Mouse (Mus musculus): Measurements from ENCODE around the gene Actl6b. TPM values are rescaled to one million over a fixed set of nuclear protein-coding genes. Genes with fewer than 3 reads are reported as not detected.

Actl6b gene
- polyA plus RNA-seq (2014; fragmentation: Illumina TruSeq; extraction: RNeasy Lipid Tissue Mini Kit (QIAGEN cat#74804)), result not detected

DNA sequence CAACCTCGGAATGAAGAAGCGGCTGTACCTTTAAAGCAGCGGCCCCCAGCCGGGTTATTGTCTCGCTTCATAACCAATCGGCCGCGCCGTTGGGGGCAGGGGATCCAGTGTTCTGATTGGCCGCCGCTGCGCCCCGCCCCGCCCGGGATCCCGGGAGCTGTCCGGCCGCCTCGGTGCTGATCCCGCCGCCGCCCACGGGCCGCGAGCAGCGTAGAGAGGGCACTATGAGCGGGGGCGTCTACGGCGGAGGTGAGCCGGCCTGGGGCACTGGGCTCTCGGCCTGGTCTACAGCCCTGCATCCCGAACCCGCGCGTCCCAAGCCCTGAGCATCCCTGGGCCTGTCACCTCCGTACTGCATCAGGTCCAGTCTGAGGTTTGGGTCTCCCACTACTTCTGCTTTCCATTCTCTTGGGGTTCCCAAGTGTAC is at the start of gene Actl6b:
Gene Actl6b, plus strand, starts transcription at position 107 of the 427 bp plus-strand sequence.

GRCm38 (mm10) chr5:137518436-137518835 is 34.9 kb upstream of the Actl6b start, which contains the start of gene Gigyf1:
Gigyf1 (plus strand) TSS chr5:137518548.

DNA sequence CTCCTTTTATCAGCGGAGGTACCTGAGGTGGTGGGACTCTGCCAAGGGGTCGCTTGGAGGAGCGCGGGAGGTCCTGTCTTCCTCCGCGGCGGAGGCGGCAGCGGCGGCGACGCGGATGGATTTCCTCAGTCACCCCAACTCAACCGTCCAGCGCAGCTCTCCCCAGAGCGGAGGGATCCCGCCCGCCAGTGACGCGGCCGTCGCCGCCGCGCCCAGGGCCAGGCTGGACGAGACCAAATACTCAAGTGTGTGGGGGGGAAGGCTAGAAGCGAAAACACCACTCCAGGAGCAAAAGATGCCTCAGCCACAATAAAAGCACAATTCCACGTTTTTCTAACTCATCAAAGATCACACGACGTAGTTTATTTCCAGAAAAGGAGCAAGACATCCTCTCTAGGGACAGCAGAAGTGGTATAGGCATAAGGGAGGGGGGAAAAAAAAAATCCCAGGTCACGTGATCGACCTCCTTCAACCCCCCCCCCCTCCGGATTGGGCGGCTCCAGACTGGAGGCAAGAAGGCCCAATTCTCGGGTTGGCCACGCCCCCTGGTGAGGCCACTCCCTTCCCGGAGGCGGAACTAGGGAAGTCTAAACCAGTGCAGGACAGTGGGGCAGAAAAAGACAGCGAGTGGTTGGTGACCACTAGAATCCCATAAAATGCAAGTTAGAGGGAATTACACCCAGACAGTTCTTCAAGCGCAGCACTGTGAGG is 20.0 kb upstream of the Actl6b start, which contains the start of the genes Epo and Gnb2:
Gene Epo, minus strand, starts transcription at position 126 of the 711 bp plus-strand sequence.
Gene Gnb2, minus strand, starts transcription at position 394 of the 711 bp plus-strand sequence.

DNA sequence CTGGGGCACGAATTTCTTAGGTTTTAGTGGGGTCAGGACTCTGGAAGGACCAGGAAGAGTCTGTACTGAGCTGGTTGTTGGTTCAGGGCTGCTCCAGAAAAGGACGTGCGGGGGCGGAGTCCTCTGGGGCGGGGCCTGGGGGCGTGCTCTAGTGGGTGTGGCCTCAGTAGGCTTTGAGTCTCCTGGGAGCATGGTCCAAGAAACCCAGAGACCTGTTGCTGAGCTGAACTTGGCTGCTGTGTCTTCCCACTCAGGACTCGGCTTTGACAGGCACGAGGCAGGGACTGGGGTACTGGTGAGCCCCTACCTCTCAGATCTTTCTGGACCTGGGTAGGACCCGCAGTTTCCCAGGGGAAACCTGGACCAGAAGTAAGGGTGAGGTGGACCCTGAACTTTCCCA is 16.3 kb downstream of the Actl6b start, which contains the start of gene Tfr2:
Gene Tfr2, plus strand, starts transcription at position 176 of the 400 bp plus-strand sequence.

DNA sequence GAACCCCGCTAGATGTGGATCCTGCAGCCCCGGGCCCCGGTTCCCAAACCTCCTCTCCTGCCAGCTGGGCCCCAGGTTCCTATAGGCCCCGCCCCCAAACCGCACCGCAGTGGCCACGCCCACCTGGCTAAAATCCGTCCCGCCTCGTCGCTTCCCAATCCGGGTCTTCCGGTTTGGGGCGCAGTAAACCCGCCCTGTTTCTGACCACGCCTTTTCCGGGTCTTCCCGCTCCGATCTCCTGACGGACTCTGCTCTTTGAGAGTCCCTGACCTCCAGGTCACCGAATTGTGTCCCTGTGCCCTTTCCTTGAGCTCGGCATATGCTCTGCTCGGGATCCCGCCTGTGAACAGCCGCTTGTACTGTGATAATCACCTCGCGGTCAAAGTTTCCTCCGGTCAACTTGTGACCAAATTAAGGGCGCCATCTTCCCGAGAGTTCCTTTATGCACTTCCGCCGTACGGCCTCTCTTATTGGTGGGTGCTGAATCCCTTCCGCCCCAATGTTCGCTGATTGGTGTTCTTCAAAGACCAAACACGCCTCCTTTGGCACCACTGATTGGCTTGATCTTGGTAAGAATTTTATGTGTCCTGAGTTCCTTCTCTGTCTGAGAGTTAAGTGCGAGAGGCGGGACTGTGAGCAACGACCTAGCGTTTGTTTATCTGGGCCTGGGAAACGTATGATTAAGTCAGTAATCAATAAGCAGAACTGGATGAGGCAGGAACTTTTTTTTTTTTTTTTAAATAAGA is 47.5 kb downstream of the Actl6b start, which contains the start of gene Mospd3:
Gene Mospd3, minus strand, starts transcription at position 440 of the 746 bp plus-strand sequence.

DNA sequence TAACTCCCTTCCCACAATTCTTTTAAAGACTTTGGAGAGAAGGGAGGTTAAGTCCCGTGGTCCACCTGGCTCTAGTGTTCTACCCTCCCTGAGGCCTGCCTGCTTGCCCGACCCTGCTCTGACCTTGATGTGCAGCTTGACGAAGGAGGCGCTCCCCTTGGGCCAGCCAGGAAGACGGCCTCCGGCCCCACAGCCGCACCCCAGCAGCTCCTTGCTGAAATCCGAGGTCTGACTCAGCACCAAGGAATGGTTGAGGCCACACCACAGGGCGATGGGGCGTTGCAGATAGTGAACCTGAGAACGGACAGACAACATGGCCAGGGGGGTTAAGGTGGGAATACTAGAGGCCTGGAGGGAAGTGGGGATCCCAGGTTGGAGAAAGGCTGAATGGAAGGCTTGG is 60.2 kb downstream of the Actl6b start, which contains the start of gene Pcolce:
Gene Pcolce, minus strand, starts transcription at position 235 of the 400 bp plus-strand sequence.

Other genes with a start within 250 kb of the Actl6b start
- 26.4 TPM for gene Srrt, start 245.8 kb upstream of the Actl6b start, polyA plus RNA-seq (2014; fragmentation: Illumina TruSeq; extraction: RNeasy Lipid Tissue Mini Kit (QIAGEN cat#74804))
- gene Trip6, start 239.1 kb upstream of the Actl6b start, polyA plus RNA-seq (2014; fragmentation: Illumina TruSeq; extraction: RNeasy Lipid Tissue Mini Kit (QIAGEN cat#74804)), result 0.20 TPM
- gene Slc12a9, start 219.9 kb upstream of the Actl6b start, polyA plus RNA-seq (2014; fragmentation: Illumina TruSeq; extraction: RNeasy Lipid Tissue Mini Kit (QIAGEN cat#74804)), result not detected
- 9.1 TPM for gene Ephb4, start 203.4 kb upstream of the Actl6b start, polyA plus RNA-seq (2014; fragmentation: Illumina TruSeq; extraction: RNeasy Lipid Tissue Mini Kit (QIAGEN cat#74804))
- not detected for gene Zan, start 76.5 kb upstream of the Actl6b start, polyA plus RNA-seq (2014; fragmentation: Illumina TruSeq; extraction: RNeasy Lipid Tissue Mini Kit (QIAGEN cat#74804))
- gene Pop7, start 51.0 kb upstream of the Actl6b start, polyA plus RNA-seq (2014; fragmentation: Illumina TruSeq; extraction: RNeasy Lipid Tissue Mini Kit (QIAGEN cat#74804)), result not detected
- 2.0 TPM for gene Gigyf1, start 35.0 kb upstream of the Actl6b start, polyA plus RNA-seq (2014; fragmentation: Illumina TruSeq; extraction: RNeasy Lipid Tissue Mini Kit (QIAGEN cat#74804))
- not detected for gene Epo, start 20.3 kb upstream of the Actl6b start, polyA plus RNA-seq (2014; fragmentation: Illumina TruSeq; extraction: RNeasy Lipid Tissue Mini Kit (QIAGEN cat#74804))
- gene Gnb2, start 20.0 kb upstream of the Actl6b start, polyA plus RNA-seq (2014; fragmentation: Illumina TruSeq; extraction: RNeasy Lipid Tissue Mini Kit (QIAGEN cat#74804)), result 0.46 TPM
- not detected for gene Tfr2, start 16.3 kb downstream of the Actl6b start, polyA plus RNA-seq (2014; fragmentation: Illumina TruSeq; extraction: RNeasy Lipid Tissue Mini Kit (QIAGEN cat#74804))
- gene Mospd3, start 47.5 kb downstream of the Actl6b start, polyA plus RNA-seq (2014; fragmentation: Illumina TruSeq; extraction: RNeasy Lipid Tissue Mini Kit (QIAGEN cat#74804)), result not detected
- 12.5 TPM for gene Pcolce, start 60.3 kb downstream of the Actl6b start, polyA plus RNA-seq (2014; fragmentation: Illumina TruSeq; extraction: RNeasy Lipid Tissue Mini Kit (QIAGEN cat#74804))
- not detected for gene Fbxo24, start 75.5 kb downstream of the Actl6b start, polyA plus RNA-seq (2014; fragmentation: Illumina TruSeq; extraction: RNeasy Lipid Tissue Mini Kit (QIAGEN cat#74804))
- gene Lrch4, start 75.6 kb downstream of the Actl6b start, polyA plus RNA-seq (2014; fragmentation: Illumina TruSeq; extraction: RNeasy Lipid Tissue Mini Kit (QIAGEN cat#74804)), result 0.37 TPM
- gene Gm20605, start 75.7 kb downstream of the Actl6b start, polyA plus RNA-seq (2014; fragmentation: Illumina TruSeq; extraction: RNeasy Lipid Tissue Mini Kit (QIAGEN cat#74804)), result not detected
- gene Sap25, start 87.8 kb downstream of the Actl6b start, polyA plus RNA-seq (2014; fragmentation: Illumina TruSeq; extraction: RNeasy Lipid Tissue Mini Kit (QIAGEN cat#74804)), result not detected
- not detected for gene Irs3, start 92.2 kb downstream of the Actl6b start, polyA plus RNA-seq (2014; fragmentation: Illumina TruSeq; extraction: RNeasy Lipid Tissue Mini Kit (QIAGEN cat#74804))
- gene Agfg2, start 131.2 kb downstream of the Actl6b start, polyA plus RNA-seq (2014; fragmentation: Illumina TruSeq; extraction: RNeasy Lipid Tissue Mini Kit (QIAGEN cat#74804)), result 7.5 TPM
- not detected for gene Nyap1, start 188.1 kb downstream of the Actl6b start, polyA plus RNA-seq (2014; fragmentation: Illumina TruSeq; extraction: RNeasy Lipid Tissue Mini Kit (QIAGEN cat#74804))
- 0.86 TPM for gene Tsc22d4, start 192.2 kb downstream of the Actl6b start, polyA plus RNA-seq (2014; fragmentation: Illumina TruSeq; extraction: RNeasy Lipid Tissue Mini Kit (QIAGEN cat#74804))
- 2.3 TPM for gene Ppp1r35, start 225.3 kb downstream of the Actl6b start, polyA plus RNA-seq (2014; fragmentation: Illumina TruSeq; extraction: RNeasy Lipid Tissue Mini Kit (QIAGEN cat#74804))
- gene Mepce, start 234.1 kb downstream of the Actl6b start, polyA plus RNA-seq (2014; fragmentation: Illumina TruSeq; extraction: RNeasy Lipid Tissue Mini Kit (QIAGEN cat#74804)), result 13.7 TPM
- 6.6 TPM for gene Zcwpw1, start 234.3 kb downstream of the Actl6b start, polyA plus RNA-seq (2014; fragmentation: Illumina TruSeq; extraction: RNeasy Lipid Tissue Mini Kit (QIAGEN cat#74804))

All from ovary, adult 10 weeks (tissue).